Mouse (Mus musculus) kidney, adult 2 months (tissue): ENCODE measurements at regions not wholly inside any gene's neighbourhood (a gene's known extent, or its start where the extent isn't known, plus 50 kb on each side); places are given as distances from the start of the nearest gene placed in this dataset.
A peak's percentile ranks its signal among the peaks of the same experiment; 100 is the strongest.

Source experiments
- DNase-seq: peaks from one replicate; pipeline ENCODE4 v3.0.0; 2021
- H3K27ac ChIP-seq: fragments of 200-500 bp; 2 replicates; pipeline ENCODE4 v1.5.1; 2012; ENCODE audit warnings: low read depth, low read length, control low read depth, inconsistent platforms; ENCODE audit not compliant: insufficient read depth
- H3K27me3 ChIP-seq: fragments of 200-500 bp; replicated peaks from 2 replicates; pipeline ENCODE4 v1.6.1; 2012; ENCODE audit warnings: mild to moderate bottlenecking, moderate library complexity, low read length, inconsistent platforms; ENCODE audit not compliant: control insufficient read depth, insufficient read depth
- H3K36me3 ChIP-seq: fragments of 200-500 bp; 2 replicates; pipeline ENCODE4 v1.6.1; 2012; ENCODE audit warnings: mild to moderate bottlenecking, moderate library complexity, low read length, inconsistent platforms; ENCODE audit not compliant: control insufficient read depth, insufficient read depth
- H3K4me1 ChIP-seq: fragments of 200-500 bp; 2 replicates; pipeline ENCODE4 v1.6.1; 2011; ENCODE audit warnings: low read length; ENCODE audit not compliant: control insufficient read depth, insufficient read depth
- H3K4me3 ChIP-seq: fragments of 200-500 bp; 2 replicates; pipeline ENCODE4 v1.5.1; 2011; ENCODE audit warnings: mild to moderate bottlenecking, low read depth, low read length, control low read depth; ENCODE audit not compliant: insufficient read depth
- CTCF ChIP-seq: fragments of 200-500 bp; conservative IDR thresholded peaks from 2 replicates; pipeline ENCODE4 v1.5.1; 2011; ENCODE audit warnings: low read depth, mild to moderate bottlenecking, control low read depth, low read length, moderate library complexity, mixed read lengths; ENCODE audit not compliant: insufficient read depth, insufficient read length
- POLR2A ChIP-seq: fragments of 200-500 bp; IDR thresholded peaks from one replicate; pipeline ENCODE4 v1.6.1; 2011; ENCODE audit warnings: low read depth, low read length, control low read depth
- WGBS: fragments of 180-500 bp; shearing (Covaris S2); methylation state at CpG from one replicate; pipeline ENCODE4 v1.1.7; 2018; 5-methylcytosine and 5-hydroxymethylcytosine counted together

GRCm38 (mm10) chr14:76837583-76838220, 198.9 kb upstream of the Ccdc122 start:
- TF ChIP-seq POLR2A (no peak), CTCF (no peak)
- WGBS, result 59% methylated on average over 5 of the region's 5 CpGs
- H3K4me1 ChIP-seq, result peaks cover 8% of the 10 kb centered on the region; the same call in 1 of the 2 replicates
- no peak overlapping the region for H3K4me3 ChIP-seq
- no peaks in the 10 kb centered on the region for H3K27me3 ChIP-seq
- DNase-seq, result peak; percentile 89
- H3K36me3 ChIP-seq, result no peaks in the 10 kb centered on the region
- peak overlapping the region; percentile 90 for H3K27ac ChIP-seq

- H3K27me3 ChIP-seq, result no peaks in the 10 kb centered on the region
- no peak overlapping the region for H3K4me3 ChIP-seq
- WGBS, result 59% methylated on average over 10 of the region's 10 CpGs
- no peak for TF ChIP-seq POLR2A
- no peak for TF ChIP-seq CTCF
- H3K4me1 ChIP-seq, result peaks cover 8% of the 10 kb centered on the region; the same call in 1 of the 2 replicates
- peak overlapping the region; percentile 90 for H3K27ac ChIP-seq
- peak; percentile 17 for DNase-seq
- H3K36me3 ChIP-seq, result no peaks in the 10 kb centered on the region
These were observed 199.6 kb upstream of the Ccdc122 start for GRCm38 (mm10) chr14:76836926-76837516.

GRCm38 (mm10) chr14:76836271-76836670, 200.3 kb upstream of the Ccdc122 start:
- Histone ChIP-seq H3K27ac (no peak overlapping the region), H3K27me3 (no peaks in the 10 kb centered on the region), H3K4me3 (no peak overlapping the region), H3K36me3 (no peaks in the 10 kb centered on the region), H3K4me1 (peaks cover 8% of the 10 kb centered on the region; the same call in 1 of the 2 replicates)
- 83% methylated on average over 2 of the region's 2 CpGs for WGBS
- TF ChIP-seq POLR2A (no peak), CTCF (no peak)
- peak; percentile 50 for DNase-seq

GRCm38 (mm10) chr14:76834084-76834483, 202.5 kb upstream of the Ccdc122 start:
- DNase-seq, result no peak
- Histone ChIP-seq H3K27me3 (no peaks in the 10 kb centered on the region), H3K4me1 (peaks cover 8% of the 10 kb centered on the region; the same call in 1 of the 2 replicates), H3K36me3 (no peaks in the 10 kb centered on the region), H3K27ac (no peak overlapping the region), H3K4me3 (no peak overlapping the region)
- WGBS, result 84% methylated on average over 6 of the region's 6 CpGs
- TF ChIP-seq POLR2A (no peak), CTCF (no peak)

GRCm38 (mm10) chr14:76829161-76829510, 207.4 kb upstream of the Ccdc122 start:
- no peak overlapping the region for H3K4me3 ChIP-seq
- peak overlapping the region; percentile 47; the same call in 1 of the 2 replicates for H3K27ac ChIP-seq
- 95% methylated on average over 1 of the region's 1 CpGs for WGBS
- no peaks in the 10 kb centered on the region for H3K27me3 ChIP-seq
- TF ChIP-seq POLR2A (no peak), CTCF (no peak)
- no peaks in the 10 kb centered on the region for H3K36me3 ChIP-seq
- DNase-seq, result no peak
- no peaks in the 10 kb centered on the region for H3K4me1 ChIP-seq

GRCm38 (mm10) chr14:76828453-76829160, 208.0 kb upstream of the Ccdc122 start:
- TF ChIP-seq POLR2A (no peak), CTCF (no peak)
- H3K36me3 ChIP-seq, result no peaks in the 10 kb centered on the region
- WGBS, result 60% methylated on average over 10 of the region's 10 CpGs
- peak overlapping the region; percentile 47; the same call in 1 of the 2 replicates for H3K27ac ChIP-seq
- H3K4me1 ChIP-seq, result no peaks in the 10 kb centered on the region
- H3K4me3 ChIP-seq, result no peak overlapping the region
- H3K27me3 ChIP-seq, result no peaks in the 10 kb centered on the region
- DNase-seq, result peak; percentile 78

GRCm38 (mm10) chr14:76824066-76824465, 212.5 kb upstream of the Ccdc122 start:
- no peaks in the 10 kb centered on the region for H3K36me3 ChIP-seq
- H3K4me3 ChIP-seq, result no peak overlapping the region
- H3K27ac ChIP-seq, result no peak overlapping the region
- H3K27me3 ChIP-seq, result no peaks in the 10 kb centered on the region
- H3K4me1 ChIP-seq, result peaks cover 17% of the 10 kb centered on the region
- DNase-seq, result no peak
- WGBS, result 96% methylated on average over 3 of the region's 3 CpGs
- no peak for TF ChIP-seq POLR2A
- no peak for TF ChIP-seq CTCF
